In genomic region chr1:126560931-126561330, GRCm38 (mm10) we compare ENCODE assay signal across 31 mouse cellular contexts.
DNase-seq lines count a peak whose midpoint lies in the region; ATAC-seq and TF ChIP-seq lines count a peak whose summit lies in the region.
"Had no signal": no experiment of that assay in that cellular context is flagged by ENCODE, and none has a peak within 500 bp of the region (broad histone marks: within the 10 kb centered on the region; RNA-seq: fewer than 3 reads in every experiment).

No protein-coding gene starts in this region.

- H3K4me1 ChIP-seq in midbrain, embryonic 11.5 days (ENCODE audit: control insufficient read depth, insufficient read depth, low read length) = no peaks in the 10 kb centered on the region
- peaks cover 18% of the 10 kb centered on the region for H3K4me1 ChIP-seq in midbrain, embryonic 15.5 days
- peaks cover 6% of the 10 kb centered on the region for H3K4me1 ChIP-seq in embryonic facial prominence, embryonic 13.5 days
- peaks cover 6% of the 10 kb centered on the region; the same call in 1 of the 2 replicates for H3K4me1 ChIP-seq in limb, embryonic 10.5 days
- no peaks in the 10 kb centered on the region; the same call in 1 of the 2 replicates for H3K4me1 ChIP-seq in lung, postnatal 0 days (ENCODE audit: insufficient read depth, low read depth, low read length)
- H3K4me1 ChIP-seq in hindbrain, embryonic 11.5 days (replicated peaks; ENCODE audit: control insufficient read depth, insufficient read depth, low read length) = no peaks in the 10 kb centered on the region
- H3K4me1 ChIP-seq: liver, embryonic 13.5 days had no signal

- H3K4me3 ChIP-seq in midbrain, embryonic 11.5 days (ENCODE audit: low read depth, low read length) = no peak overlapping the region
- no peak overlapping the region for H3K4me3 ChIP-seq in midbrain, embryonic 15.5 days
- H3K4me3 ChIP-seq in embryonic facial prominence, embryonic 13.5 days = no peak overlapping the region
- H3K4me3 ChIP-seq in limb, embryonic 10.5 days = no peak overlapping the region
- no peak overlapping the region for H3K4me3 ChIP-seq in lung, postnatal 0 days (ENCODE audit: low read depth, low read length)
- H3K4me3 ChIP-seq in hindbrain, embryonic 11.5 days (ENCODE audit: low read depth, low read length) = no peak overlapping the region
- H3K4me3 ChIP-seq: forebrain, embryonic 10.5 days; left cerebral cortex, adult 2 months; liver, embryonic 13.5 days; megakaryocyte, embryonic 14.5 days; myocyte had no signal

- no peaks in the 10 kb centered on the region for H3K36me3 ChIP-seq in midbrain, embryonic 11.5 days (ENCODE audit: control insufficient read depth, insufficient read depth, low read length)
- H3K36me3 ChIP-seq in midbrain, embryonic 15.5 days (replicated peaks) = no peaks in the 10 kb centered on the region
- no peaks in the 10 kb centered on the region for H3K36me3 ChIP-seq in embryonic facial prominence, embryonic 13.5 days
- H3K36me3 ChIP-seq in limb, embryonic 10.5 days = no peaks in the 10 kb centered on the region
- no peaks in the 10 kb centered on the region for H3K36me3 ChIP-seq in lung, postnatal 0 days (ENCODE audit: insufficient read depth, low read length)
- H3K36me3 ChIP-seq in hindbrain, embryonic 11.5 days (ENCODE audit: control insufficient read depth, insufficient read depth, low read length) = no peaks in the 10 kb centered on the region
- H3K36me3 ChIP-seq: forebrain, embryonic 10.5 days; G1E; liver, embryonic 13.5 days had no signal

- 90% methylated on average over 7 of the region's 7 CpGs for WGBS in midbrain, embryonic 11.5 days
- WGBS in midbrain, embryonic 15.5 days = 76% methylated on average over 7 of the region's 7 CpGs
- 22% methylated on average over 7 of the region's 7 CpGs for WGBS in embryonic facial prominence, embryonic 13.5 days
- 68% methylated on average over 7 of the region's 7 CpGs for WGBS in limb, embryonic 10.5 days
- WGBS in lung, postnatal 0 days = 79% methylated on average over 7 of the region's 7 CpGs
- 71% methylated on average over 7 of the region's 7 CpGs for WGBS in hindbrain, embryonic 11.5 days

- DNase-seq in midbrain, embryonic 11.5 days (ENCODE audit: low spot score, missing footprints) = peak; percentile 76
- DNase-seq in limb, embryonic 10.5 days (ENCODE audit: low spot score) = peak; percentile 42
- no peak for DNase-seq in lung, postnatal 0 days (ENCODE audit: low spot score)
- no peak for DNase-seq in thymus, postnatal 10 days (ENCODE audit: low spot score in 2 of 2)
- DNase-seq in kidney, adult 18-20 months = no peak
- no peak for DNase-seq in hindbrain, embryonic 11.5 days (ENCODE audit: low spot score)
- DNase-seq: adrenal gland, adult 2 months; cerebellum, adult 11 months; cerebellum, adult 9-11 months; gastrocnemius, postnatal 25 days; kidney, adult 8-10 months; kidney, postnatal 36 days; layer of hippocampus, adult 9-11 months; left cerebral cortex, postnatal 4 days; liver, embryonic 13.5 days; lung, adult 2 months; lung, postnatal 36 days; right cerebral cortex, adult 18-20 months; right cerebral cortex, postnatal 4 days; thymus, postnatal 25 days had no signal

- no peak for TF ChIP-seq CTCF in lung, postnatal 0 days (IDR thresholded peaks at IDR 0.05)

- no peak overlapping the region for H3K27ac ChIP-seq in midbrain, embryonic 11.5 days (ENCODE audit: low read depth, low read length)
- H3K27ac ChIP-seq in midbrain, embryonic 15.5 days = no peak overlapping the region
- no peak overlapping the region for H3K27ac ChIP-seq in embryonic facial prominence, embryonic 13.5 days
- H3K27ac ChIP-seq in limb, embryonic 10.5 days = no peak overlapping the region
- no peak overlapping the region for H3K27ac ChIP-seq in lung, postnatal 0 days (ENCODE audit: low read length)
- H3K27ac ChIP-seq in hindbrain, embryonic 11.5 days (ENCODE audit: low read depth, low read length) = no peak overlapping the region
- H3K27ac ChIP-seq: forebrain, embryonic 10.5 days; hindbrain, embryonic 14.5 days; left cerebral cortex, adult 2 months; liver, embryonic 13.5 days had no signal

- H3K9me3 ChIP-seq in midbrain, embryonic 11.5 days (ENCODE audit: control insufficient read depth, low read length) = no peaks in the 10 kb centered on the region
- no peaks in the 10 kb centered on the region for H3K9me3 ChIP-seq in midbrain, embryonic 15.5 days
- no peaks in the 10 kb centered on the region for H3K9me3 ChIP-seq in embryonic facial prominence, embryonic 13.5 days
- no peaks in the 10 kb centered on the region for H3K9me3 ChIP-seq in limb, embryonic 10.5 days (replicated peaks)
- no peaks in the 10 kb centered on the region for H3K9me3 ChIP-seq in lung, postnatal 0 days (ENCODE audit: low read length)
- H3K9me3 ChIP-seq in hindbrain, embryonic 11.5 days (ENCODE audit: control insufficient read depth, low read length) = no peaks in the 10 kb centered on the region
- H3K9me3 ChIP-seq: forebrain, embryonic 10.5 days; liver, embryonic 13.5 days; megakaryocyte, embryonic 14.5 days had no signal

- no peaks in the 10 kb centered on the region for H3K27me3 ChIP-seq in midbrain, embryonic 11.5 days (ENCODE audit: control insufficient read depth, insufficient read depth, low read length)
- no peaks in the 10 kb centered on the region for H3K27me3 ChIP-seq in midbrain, embryonic 15.5 days (replicated peaks)
- no peaks in the 10 kb centered on the region for H3K27me3 ChIP-seq in embryonic facial prominence, embryonic 13.5 days
- no peaks in the 10 kb centered on the region for H3K27me3 ChIP-seq in limb, embryonic 10.5 days (ENCODE audit: low read depth, poor library complexity, severe bottlenecking)
- H3K27me3 ChIP-seq in lung, postnatal 0 days (replicated peaks; ENCODE audit: insufficient read depth, low read length) = no peaks in the 10 kb centered on the region
- H3K27me3 ChIP-seq in hindbrain, embryonic 11.5 days (ENCODE audit: control insufficient read depth, insufficient read depth, low read length) = no peaks in the 10 kb centered on the region
- H3K27me3 ChIP-seq: CH12.LX; liver, embryonic 13.5 days; megakaryocyte, embryonic 14.5 days had no signal

- H3K4me2 ChIP-seq in midbrain, embryonic 11.5 days = no peak overlapping the region
- no peak overlapping the region for H3K4me2 ChIP-seq in midbrain, embryonic 15.5 days
- H3K4me2 ChIP-seq in embryonic facial prominence, embryonic 13.5 days = no peak overlapping the region
- H3K4me2 ChIP-seq in lung, postnatal 0 days (replicated peaks; ENCODE audit: low read depth, low read length) = no peak overlapping the region
- H3K4me2 ChIP-seq in hindbrain, embryonic 11.5 days (replicated peaks; ENCODE audit: low read depth, low read length) = no peak overlapping the region
- H3K4me2 ChIP-seq: hindbrain, embryonic 14.5 days; liver, embryonic 13.5 days had no signal

- H3K9ac ChIP-seq in midbrain, embryonic 11.5 days (ENCODE audit: low read length) = no peak overlapping the region
- no peak overlapping the region for H3K9ac ChIP-seq in midbrain, embryonic 15.5 days
- no peak overlapping the region for H3K9ac ChIP-seq in embryonic facial prominence, embryonic 13.5 days
- H3K9ac ChIP-seq in lung, postnatal 0 days (replicated peaks; ENCODE audit: low read depth) = no peak overlapping the region
- H3K9ac ChIP-seq in hindbrain, embryonic 11.5 days (ENCODE audit: low read depth, low read length) = no peak overlapping the region
- H3K9ac ChIP-seq: hindbrain, embryonic 14.5 days; liver, embryonic 13.5 days had no signal

- no peak for TF ChIP-seq EP300 in lung, postnatal 0 days (IDR thresholded peaks at IDR 0.05)

- ATAC-seq in midbrain, embryonic 11.5 days (ENCODE audit: low FRiP score) = no peak
- no peak for ATAC-seq in midbrain, embryonic 15.5 days (replicated peaks)
- peak; percentile 78 for ATAC-seq in embryonic facial prominence, embryonic 13.5 days (ENCODE audit: insufficient number of reproducible peaks, insufficient read depth, low FRiP score, low TSS enrichment, low read depth)
- ATAC-seq in lung, postnatal 0 days = no peak
- ATAC-seq in hindbrain, embryonic 11.5 days (ENCODE audit: low FRiP score) = no peak
- ATAC-seq: forebrain, embryonic 16.5 days; midbrain, embryonic 16.5 days had no signal

Comparison
In these comparisons a context has a peak if more than half of its experiments do, and no peak if none do; other contexts are left out.
1. DNase-seq: peak in midbrain, embryonic 11.5 days (single experiment) and limb, embryonic 10.5 days (single experiment); none in lung, postnatal 0 days (single experiment), thymus, postnatal 10 days (0 of 2), kidney, adult 18-20 months (single experiment) and hindbrain, embryonic 11.5 days (single experiment).